Mouse (Mus musculus) liver, embryonic 14.5 days (tissue): ENCODE measurements at regions not wholly inside any gene's neighbourhood (a gene's known extent, or its start where the extent isn't known, plus 50 kb on each side); places are given as distances from the start of the nearest gene placed in this dataset.

Experiments used
- CTCF ChIP-seq: IDR thresholded peaks from 2 replicates; pipeline ENCODE4 v1.5.1; 2016; ENCODE audit warnings: antibody characterized with exemption, low read depth, control low read depth
- EP300 ChIP-seq: IDR thresholded peaks from 2 replicates; pipeline ENCODE4 v1.6.1; 2016; ENCODE audit warnings: antibody characterized with exemption, low read depth

- no peak for TF ChIP-seq CTCF
- TF ChIP-seq EP300: no peak
Measured at GRCm38 (mm10) chr15:56484693-56485092, 992.7 kb downstream of the Slc22a22 start.
